Mouse (Mus musculus): ENCODE data around the gene Slco2a1. TPM values are rescaled to one million over a fixed set of nuclear protein-coding genes. Genes with fewer than 3 reads are reported as not detected.

Slco2a1 gene
- polyA plus RNA-seq, 1 experiment from 2014 or later: 21.4 TPM

DNA sequence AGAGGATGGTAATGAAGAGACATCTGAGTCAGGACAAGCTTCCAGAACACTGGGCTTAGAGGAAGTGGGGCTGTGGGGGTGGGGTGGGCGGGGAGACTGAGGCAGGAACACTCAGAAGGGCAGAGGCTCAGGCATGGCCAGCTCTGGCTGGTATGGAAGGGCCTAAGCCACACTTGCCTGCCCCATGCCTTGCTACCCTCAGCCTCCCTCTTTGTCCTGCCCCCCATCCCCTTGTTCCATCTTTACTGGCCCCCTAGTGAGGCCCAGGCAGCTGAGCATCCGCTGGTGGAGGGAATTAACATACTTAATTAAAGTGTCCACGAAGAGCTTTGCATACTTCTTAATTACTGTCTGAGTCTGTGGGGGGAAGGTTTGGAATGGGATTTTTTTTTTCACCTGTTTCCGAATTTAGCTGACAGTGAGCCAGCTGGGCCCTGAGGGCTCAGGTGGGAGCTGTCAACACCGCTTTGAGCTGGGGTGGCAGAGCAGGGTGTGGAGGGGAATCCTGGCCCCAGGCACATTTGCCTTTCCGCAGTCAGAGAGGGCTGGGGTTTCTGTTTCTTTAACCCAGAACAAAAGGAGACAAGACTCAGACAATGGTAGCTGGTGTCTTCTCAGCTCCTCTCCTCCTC, 145.1 kb downstream of the Slco2a1 start:
- 51% methylated on average over 6 of the region's 6 CpGs for WGBS
- no peaks in the 10 kb centered on the region for H3K9me3 ChIP-seq (ENCODE audit: control insufficient read depth, low read length)
- H3K4me2 ChIP-seq (ENCODE audit: low read depth, low read length): no peak overlapping the region
- H3K4me3 ChIP-seq (ENCODE audit: low read length): no peak overlapping the region
- no peaks in the 10 kb centered on the region for H3K4me1 ChIP-seq (replicated peaks; ENCODE audit: control insufficient read depth, insufficient read depth, low read length)
- H3K27ac ChIP-seq (ENCODE audit: low read length): no peak overlapping the region
- no peak overlapping the region for H3K9ac ChIP-seq (ENCODE audit: low read length)
- ATAC-seq (ENCODE audit: low read depth): no peak
- no peaks in the 10 kb centered on the region for H3K36me3 ChIP-seq (ENCODE audit: control insufficient read depth, insufficient read depth, low read length)
- no peaks in the 10 kb centered on the region for H3K27me3 ChIP-seq (ENCODE audit: control insufficient read depth, insufficient read depth, low read depth, low read length)

DNA sequence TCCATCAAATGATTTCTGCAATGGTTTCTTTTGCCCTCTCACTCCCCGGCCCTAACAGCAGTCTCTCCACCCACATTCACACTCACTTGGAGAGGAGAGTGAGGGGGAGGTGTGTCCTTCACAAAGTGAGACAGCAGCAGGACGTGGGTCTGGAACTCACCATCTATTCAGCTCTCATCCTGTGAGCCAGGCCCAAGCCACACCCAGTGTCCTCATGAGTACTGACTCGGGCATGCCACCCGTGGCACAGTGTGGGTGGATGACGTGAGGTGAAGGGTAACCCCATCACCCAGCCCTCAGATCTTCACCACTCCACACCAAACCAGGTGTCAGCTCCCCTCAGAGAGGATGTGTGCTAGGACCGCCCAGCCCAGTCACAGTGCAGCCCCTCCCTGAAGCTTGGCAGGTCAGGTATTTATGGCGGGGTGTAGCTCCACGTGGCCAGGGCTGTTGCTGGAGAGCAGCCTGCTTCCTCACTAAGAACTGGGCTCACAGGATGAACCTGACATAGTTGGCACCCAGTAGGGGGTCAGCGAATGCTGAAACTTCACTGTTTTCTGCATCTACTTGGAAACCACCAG, 146.0 kb downstream of the Slco2a1 start:
- Histone ChIP-seq H3K36me3 (ENCODE audit: control insufficient read depth, insufficient read depth, low read length) (no peaks in the 10 kb centered on the region), H3K27ac (ENCODE audit: low read length) (no peak overlapping the region), H3K4me3 (ENCODE audit: low read length) (no peak overlapping the region), H3K9me3 (ENCODE audit: control insufficient read depth, low read length) (no peaks in the 10 kb centered on the region), H3K27me3 (ENCODE audit: control insufficient read depth, insufficient read depth, low read depth, low read length) (no peaks in the 10 kb centered on the region), H3K9ac (ENCODE audit: low read length) (no peak overlapping the region), H3K4me1 (replicated peaks; ENCODE audit: control insufficient read depth, insufficient read depth, low read length) (no peaks in the 10 kb centered on the region), H3K4me2 (ENCODE audit: low read depth, low read length) (no peak overlapping the region)
- no peak; the same call in 1 of the 2 replicates for ATAC-seq (ENCODE audit: low read depth)
- 52% methylated on average over 9 of the region's 9 CpGs for WGBS

DNA sequence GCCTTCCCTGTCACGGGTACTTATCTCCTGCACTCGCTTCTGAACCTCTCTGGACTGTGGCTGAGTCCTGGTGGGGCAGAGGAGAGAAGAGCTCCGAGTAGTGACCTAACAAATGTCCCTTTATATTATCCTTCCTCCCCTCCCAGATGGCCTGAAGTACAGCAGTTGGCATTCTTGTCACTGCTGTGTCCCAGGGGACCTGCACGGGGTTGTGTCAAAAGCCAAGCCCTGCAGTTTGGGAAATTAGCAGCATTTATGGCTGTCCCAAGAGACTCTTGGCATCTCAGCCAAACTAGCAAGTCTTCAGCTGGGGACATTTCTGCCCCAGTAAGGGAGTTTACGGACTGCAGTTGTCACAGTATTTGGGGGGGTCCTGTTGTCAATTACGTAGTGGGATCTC, 151.0 kb downstream of the Slco2a1 start:
- 65% methylated on average over 6 of the region's 6 CpGs for WGBS
- ATAC-seq (ENCODE audit: low read depth): no peak

DNA sequence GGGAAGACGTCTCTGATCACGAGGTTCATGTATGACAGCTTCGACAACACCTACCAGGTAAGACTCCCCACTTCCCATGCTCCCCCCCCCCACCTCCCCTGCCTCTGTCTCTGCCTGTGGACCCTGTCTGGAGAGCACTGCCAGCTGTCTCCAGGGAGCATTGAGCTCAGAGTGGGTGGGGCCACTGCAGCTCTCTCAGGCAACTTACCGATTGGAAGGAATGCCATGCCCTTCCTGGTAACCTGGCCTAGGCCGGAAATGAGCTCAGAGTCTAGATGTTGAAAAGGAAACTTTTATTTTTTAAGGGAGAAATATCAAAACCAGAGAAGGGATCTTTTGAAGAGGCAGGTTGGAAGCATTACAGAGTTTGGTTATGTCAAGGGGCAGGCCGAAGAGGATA, 151.9 kb downstream of the Slco2a1 start:
- WGBS: 72% methylated on average over 6 of the region's 6 CpGs
- Histone ChIP-seq H3K27me3 (ENCODE audit: control insufficient read depth, insufficient read depth, low read depth, low read length) (no peaks in the 10 kb centered on the region), H3K9me3 (ENCODE audit: control insufficient read depth, low read length) (no peaks in the 10 kb centered on the region), H3K4me3 (ENCODE audit: low read length) (no peak overlapping the region), H3K4me2 (ENCODE audit: low read depth, low read length) (no peak overlapping the region), H3K27ac (ENCODE audit: low read length) (no peak overlapping the region), H3K9ac (ENCODE audit: low read length) (no peak overlapping the region), H3K4me1 (replicated peaks; ENCODE audit: control insufficient read depth, insufficient read depth, low read length) (no peaks in the 10 kb centered on the region), H3K36me3 (ENCODE audit: control insufficient read depth, insufficient read depth, low read length) (no peaks in the 10 kb centered on the region)
- ATAC-seq (ENCODE audit: low read depth): no peak

More for the DNA sequence above, 151.0 kb downstream of the Slco2a1 start:
- Histone ChIP-seq H3K4me3 (ENCODE audit: low read length) (no peak overlapping the region), H3K9ac (ENCODE audit: low read length) (no peak overlapping the region), H3K27ac (ENCODE audit: low read length) (no peak overlapping the region), H3K9me3 (ENCODE audit: control insufficient read depth, low read length) (no peaks in the 10 kb centered on the region), H3K4me1 (replicated peaks; ENCODE audit: control insufficient read depth, insufficient read depth, low read length) (no peaks in the 10 kb centered on the region), H3K4me2 (ENCODE audit: low read depth, low read length) (no peak overlapping the region), H3K36me3 (ENCODE audit: control insufficient read depth, insufficient read depth, low read length) (no peaks in the 10 kb centered on the region), H3K27me3 (ENCODE audit: control insufficient read depth, insufficient read depth, low read depth, low read length) (no peaks in the 10 kb centered on the region)

DNA sequence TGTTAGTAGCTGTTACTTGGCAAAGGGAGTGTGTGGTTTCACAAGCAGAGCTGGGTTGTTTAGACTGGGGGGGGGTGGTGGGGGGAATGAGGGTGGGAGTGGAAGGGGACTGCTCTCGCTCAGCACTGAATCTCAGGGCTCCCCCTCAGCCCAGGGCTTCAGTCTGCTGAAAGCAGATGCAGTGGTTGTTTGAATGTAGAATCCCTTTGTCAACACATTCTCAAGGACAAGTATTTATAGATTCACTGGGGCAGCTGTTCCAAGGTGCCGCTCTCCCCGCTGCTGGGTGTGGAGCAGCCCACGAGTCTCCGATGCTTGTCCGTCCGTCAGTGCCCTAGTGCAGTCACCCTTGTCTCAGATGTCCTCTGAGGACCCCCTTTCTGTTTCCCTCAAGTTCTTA, 152.8 kb downstream of the Slco2a1 start:
- no peak for ATAC-seq (ENCODE audit: low read depth)

DNA sequence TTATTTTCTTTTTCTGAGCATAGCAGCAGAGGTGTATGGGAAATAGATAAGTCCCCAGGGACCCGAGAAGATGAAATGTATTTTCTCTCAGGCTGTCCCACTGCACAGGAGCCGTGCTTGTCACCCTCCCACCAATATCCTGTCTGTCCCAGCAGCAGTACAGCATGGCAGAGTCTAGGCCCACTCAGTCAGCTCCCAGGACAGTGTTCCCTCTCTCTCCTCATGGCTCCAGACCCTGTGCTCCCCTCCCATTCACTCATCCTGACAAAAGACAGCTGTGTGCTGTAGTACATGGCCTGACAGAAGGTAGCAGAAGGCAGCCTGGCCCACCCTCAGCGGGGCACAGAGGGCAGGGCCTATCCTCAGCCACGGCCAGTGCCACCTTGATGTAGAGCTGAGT, 155.4 kb downstream of the Slco2a1 start:
- no peaks in the 10 kb centered on the region for H3K9me3 ChIP-seq (ENCODE audit: control insufficient read depth, low read length)
- H3K4me1 ChIP-seq (replicated peaks; ENCODE audit: control insufficient read depth, insufficient read depth, low read length): no peaks in the 10 kb centered on the region; the same call in 1 of the 2 replicates
- WGBS: 45% methylated on average over 4 of the region's 4 CpGs
- H3K36me3 ChIP-seq (ENCODE audit: control insufficient read depth, insufficient read depth, low read length): no peaks in the 10 kb centered on the region
- H3K4me2 ChIP-seq (ENCODE audit: low read depth, low read length): no peak overlapping the region
- no peaks in the 10 kb centered on the region for H3K27me3 ChIP-seq (ENCODE audit: control insufficient read depth, insufficient read depth, low read depth, low read length)
- H3K27ac ChIP-seq (ENCODE audit: low read length): no peak overlapping the region
- no peak overlapping the region for H3K4me3 ChIP-seq (ENCODE audit: low read length)
- 0 out of 2 replicates have a peak, but pooled peaks have one; percentile 31 for ATAC-seq (ENCODE audit: low read depth)
- no peak overlapping the region for H3K9ac ChIP-seq (ENCODE audit: low read length)

More for the DNA sequence above, 152.8 kb downstream of the Slco2a1 start:
- no peak overlapping the region for H3K27ac ChIP-seq (ENCODE audit: low read length)
- WGBS: 82% methylated on average over 7 of the region's 7 CpGs
- no peaks in the 10 kb centered on the region for H3K36me3 ChIP-seq (ENCODE audit: control insufficient read depth, insufficient read depth, low read length)
- H3K4me1 ChIP-seq (replicated peaks; ENCODE audit: control insufficient read depth, insufficient read depth, low read length): no peaks in the 10 kb centered on the region
- no peak overlapping the region for H3K4me3 ChIP-seq (ENCODE audit: low read length)
- H3K27me3 ChIP-seq (ENCODE audit: control insufficient read depth, insufficient read depth, low read depth, low read length): no peaks in the 10 kb centered on the region
- no peak overlapping the region for H3K9ac ChIP-seq (ENCODE audit: low read length)
- H3K4me2 ChIP-seq (ENCODE audit: low read depth, low read length): no peak overlapping the region
- H3K9me3 ChIP-seq (ENCODE audit: control insufficient read depth, low read length): no peaks in the 10 kb centered on the region

DNA sequence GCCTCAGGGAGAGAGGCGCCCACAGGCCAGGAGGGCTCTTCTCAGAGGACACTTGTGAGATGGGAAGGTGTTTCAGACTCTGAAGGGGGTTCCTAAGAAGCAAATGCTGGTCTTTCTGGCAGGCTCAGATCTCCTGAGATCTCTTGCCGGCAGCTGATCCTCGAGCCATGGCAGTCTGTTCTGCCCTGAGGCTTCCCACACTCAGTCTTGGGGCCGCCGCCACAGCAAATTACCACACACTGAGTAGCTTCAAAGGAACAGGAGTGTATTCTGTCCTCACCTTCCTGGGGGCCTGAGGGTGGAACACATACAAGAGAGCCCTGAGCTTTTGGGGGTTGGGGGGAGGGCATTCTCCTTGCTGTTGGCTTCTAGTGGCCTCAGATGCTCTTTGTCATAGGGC, 156.8 kb downstream of the Slco2a1 start:
- H3K36me3 ChIP-seq (ENCODE audit: control insufficient read depth, insufficient read depth, low read length): no peaks in the 10 kb centered on the region
- WGBS: 55% methylated on average over 5 of the region's 5 CpGs
- no peak overlapping the region for H3K9ac ChIP-seq (ENCODE audit: low read length)
- H3K4me1 ChIP-seq (replicated peaks; ENCODE audit: control insufficient read depth, insufficient read depth, low read length): no peaks in the 10 kb centered on the region; the same call in 1 of the 2 replicates
- no peaks in the 10 kb centered on the region for H3K9me3 ChIP-seq (ENCODE audit: control insufficient read depth, low read length)
- no peak overlapping the region for H3K27ac ChIP-seq (ENCODE audit: low read length)
- H3K4me2 ChIP-seq (ENCODE audit: low read depth, low read length): no peak overlapping the region
- H3K4me3 ChIP-seq (ENCODE audit: low read length): no peak overlapping the region
- no peaks in the 10 kb centered on the region for H3K27me3 ChIP-seq (ENCODE audit: control insufficient read depth, insufficient read depth, low read depth, low read length)
- ATAC-seq (ENCODE audit: low read depth): no peak

Other genes with a start within 250 kb of the Slco2a1 start
- gene Ryk, start 153.8 kb upstream of the Slco2a1 start, polyA plus RNA-seq (2015; fragmentation: Nextera tagmentation; extraction: Ambion mirVana): 18.4 and 20.3 TPM in 2 replicates
- 3.3 and 3.6 TPM in 2 replicates for gene Rab6b, start 123.1 kb downstream of the Slco2a1 start, polyA plus RNA-seq (2015; fragmentation: Nextera tagmentation; extraction: Ambion mirVana)
- gene Srprb, start 213.4 kb downstream of the Slco2a1 start, polyA plus RNA-seq (2015; fragmentation: Nextera tagmentation; extraction: Ambion mirVana): 59.1 and 60.9 TPM in 2 replicates
- 0.50 and 5.7 TPM in 2 replicates for gene Gm20425, start 241.6 kb downstream of the Slco2a1 start, polyA plus RNA-seq (2015; fragmentation: Nextera tagmentation; extraction: Ambion mirVana)
- gene Trf, start 241.7 kb downstream of the Slco2a1 start, polyA plus RNA-seq (2015; fragmentation: Nextera tagmentation; extraction: Ambion mirVana): 161 and 437 TPM in 2 replicates

Measured in lung, embryonic 16.5 days (tissue).